Comparison of ENCODE assay signal across 8 mouse cellular contexts in genomic region chr7:54734039-54734438, GRCm38 (mm10).
A peak's percentile ranks its signal among the peaks of the same experiment; 100 is the strongest.
DNase-seq lines count a peak whose midpoint lies in the region; ATAC-seq and TF ChIP-seq lines count a peak whose summit lies in the region.

No protein-coding gene starts in this region.

- H3K4me3 ChIP-seq in forebrain, embryonic 12.5 days (replicated peaks), result no peak overlapping the region

- no peak overlapping the region for H3K27ac ChIP-seq in forebrain, embryonic 12.5 days

- no peaks in the 10 kb centered on the region for H3K36me3 ChIP-seq in forebrain, embryonic 12.5 days (replicated peaks)

- ATAC-seq in forebrain, embryonic 12.5 days (ENCODE audit: low FRiP score), result peak; percentile 53; the same call in 1 of the 2 replicates

- TF ChIP-seq POLR2A in brain, embryonic 14.5 days (IDR thresholded peaks at IDR 0.05; ENCODE audit: borderline replicate concordance, extremely low read depth, insufficient read depth, insufficient read length, poor library complexity, severe bottlenecking), result no peak

- H3K4me2 ChIP-seq in forebrain, embryonic 12.5 days, result no peak overlapping the region

- H3K9me3 ChIP-seq in forebrain, embryonic 12.5 days, result no peaks in the 10 kb centered on the region

- peak; percentile 25 for DNase-seq in gastrocnemius, postnatal 10 days
- no peak for DNase-seq in gastrocnemius, postnatal 36 days
- DNase-seq in 3T3-L1 (ENCODE audit: low read depth, low spot score), result peak; percentile 28
- peak; percentile 79 for DNase-seq in brain, embryonic 14.5 days (ENCODE audit: low read depth)
- peak; percentile 48 to 77 for DNase-seq in layer of hippocampus, postnatal 25 days (ENCODE audit: extremely low spot score in 1 of 2, low spot score in 1 of 2)
- peak; percentile 24 for DNase-seq in ovary, postnatal 14 days (ENCODE audit: low spot score)
- no peak for DNase-seq in thymus, postnatal 36 days

- H3K4me1 ChIP-seq in forebrain, embryonic 12.5 days, result no peaks in the 10 kb centered on the region

- peak; percentile 57; the same call in 1 of the 2 replicates for TF ChIP-seq CTCF in brain, embryonic 14.5 days (IDR thresholded peaks at IDR 0.05; ENCODE audit: borderline replicate concordance, extremely low read depth, insufficient read depth, insufficient read length)

- H3K27me3 ChIP-seq in forebrain, embryonic 12.5 days, result no peaks in the 10 kb centered on the region

- WGBS in forebrain, embryonic 12.5 days, result 47% methylated on average over 7 of the region's 7 CpGs

- H3K9ac ChIP-seq in forebrain, embryonic 12.5 days, result no peak overlapping the region

- intact Hi-C loops in gastrocnemius, postnatal 36 days (cut with DNase I), result no loop called here

Comparison
In these comparisons a context has a peak if more than half of its experiments do, and no peak if none do; other contexts are left out.
1. DNase-seq: peak in gastrocnemius, postnatal 10 days (single experiment), 3T3-L1 (single experiment), brain, embryonic 14.5 days (single experiment), layer of hippocampus, postnatal 25 days (2 of 2) and ovary, postnatal 14 days (single experiment); none in gastrocnemius, postnatal 36 days (0 of 2) and thymus, postnatal 36 days (0 of 2).